Mouse (Mus musculus): Measurements from ENCODE around the gene Coa4. TPM values are rescaled to one million over a fixed set of nuclear protein-coding genes. Genes with fewer than 3 reads are reported as not detected.

Coa4 gene
- polyA plus RNA-seq, 2 experiments: 15.5 to 22.3 TPM

- DNase-seq (ENCODE audit: low spot score) (no peak), ATAC-seq (ENCODE audit: low FRiP score, low read depth) (no peak)
- no peak overlapping the region for H3K27ac ChIP-seq (replicated peaks; ENCODE audit: low read depth, low read length)
- no peak overlapping the region for H3K4me2 ChIP-seq (replicated peaks; ENCODE audit: low read depth, low read length, severe bottlenecking)
- no peak overlapping the region for H3K9ac ChIP-seq (ENCODE audit: low read depth, low read length, severe bottlenecking)
- H3K36me3 ChIP-seq (ENCODE audit: control insufficient read depth, insufficient read depth, low read length): no peaks in the 10 kb centered on the region
- no peak overlapping the region for H3K4me3 ChIP-seq (replicated peaks; ENCODE audit: low read length)
- H3K4me1 ChIP-seq (ENCODE audit: control insufficient read depth, insufficient read depth, low read length): no peaks in the 10 kb centered on the region
- no peaks in the 10 kb centered on the region for H3K9me3 ChIP-seq (ENCODE audit: control insufficient read depth, low read length)
- 42% methylated on average over 1 of the region's 1 CpGs for WGBS
- H3K27me3 ChIP-seq (ENCODE audit: control insufficient read depth, insufficient read depth, low read length): no peaks in the 10 kb centered on the region
- TF ChIP-seq POLR2A (IDR thresholded peaks at IDR 0.05; ENCODE audit: borderline replicate concordance, extremely low read depth, insufficient read depth, insufficient read length): no peak
These were observed 52.9 kb downstream of the Coa4 start for GRCm38 (mm10) chr7:100589816-100590215.

Other genes with a start within 250 kb of the Coa4 start
- 29.3 and 35.7 TPM in 2 replicates for gene C2cd3, start 164.8 kb upstream of the Coa4 start, polyA plus RNA-seq (2012; rRNA removed)
- gene C2cd3, start 164.8 kb upstream of the Coa4 start, polyA plus RNA-seq (2014; fragmentation: Nextera tagmentation; extraction: Ambion mirVana): 23.5 and 29.0 TPM in 2 replicates
- 68.8 and 97.2 TPM in 2 replicates for gene Ppme1, start 164.8 kb upstream of the Coa4 start, polyA plus RNA-seq (2012; rRNA removed)
- 44.0 and 50.0 TPM in 2 replicates for gene Ppme1, start 164.8 kb upstream of the Coa4 start, polyA plus RNA-seq (2014; fragmentation: Nextera tagmentation; extraction: Ambion mirVana)
- gene Ucp3, start 64.1 kb upstream of the Coa4 start, polyA plus RNA-seq (2012; rRNA removed): 0.10 TPM in 2 replicates
- 0.07 and 0.15 TPM in 2 replicates for gene Ucp3, start 64.1 kb upstream of the Coa4 start, polyA plus RNA-seq (2014; fragmentation: Nextera tagmentation; extraction: Ambion mirVana)
- gene Ucp2, start 43.7 kb upstream of the Coa4 start, polyA plus RNA-seq (2012; rRNA removed): 104 and 159 TPM in 2 replicates
- gene Ucp2, start 43.7 kb upstream of the Coa4 start, polyA plus RNA-seq (2014; fragmentation: Nextera tagmentation; extraction: Ambion mirVana): 152 and 160 TPM in 2 replicates
- 0.03 and 0.14 TPM in 2 replicates for gene Dnajb13, start 22.1 kb upstream of the Coa4 start, polyA plus RNA-seq (2012; rRNA removed)
- gene Dnajb13, start 22.1 kb upstream of the Coa4 start, polyA plus RNA-seq (2014; fragmentation: Nextera tagmentation; extraction: Ambion mirVana): 0.14 TPM in 1 of 2 replicates, not detected in the other
- gene Rab6a, start 70.3 kb downstream of the Coa4 start, polyA plus RNA-seq (2012; rRNA removed): 76.7 and 78.7 TPM in 2 replicates
- 113 and 126 TPM in 2 replicates for gene Rab6a, start 70.3 kb downstream of the Coa4 start, polyA plus RNA-seq (2014; fragmentation: Nextera tagmentation; extraction: Ambion mirVana)
- 27.3 and 42.0 TPM in 2 replicates for gene Mrpl48, start 71.2 kb downstream of the Coa4 start, polyA plus RNA-seq (2012; rRNA removed)
- 79.6 and 87.7 TPM in 2 replicates for gene Mrpl48, start 71.2 kb downstream of the Coa4 start, polyA plus RNA-seq (2014; fragmentation: Nextera tagmentation; extraction: Ambion mirVana)
- gene Plekhb1, start 125.3 kb downstream of the Coa4 start, polyA plus RNA-seq (2012; rRNA removed): 4.9 and 7.7 TPM in 2 replicates
- gene Plekhb1, start 125.3 kb downstream of the Coa4 start, polyA plus RNA-seq (2014; fragmentation: Nextera tagmentation; extraction: Ambion mirVana): 4.6 and 4.9 TPM in 2 replicates
- gene Fam168a, start 169.6 kb downstream of the Coa4 start, polyA plus RNA-seq (2012; rRNA removed): 56.5 and 114 TPM in 2 replicates
- 49.9 and 52.5 TPM in 2 replicates for gene Fam168a, start 169.6 kb downstream of the Coa4 start, polyA plus RNA-seq (2014; fragmentation: Nextera tagmentation; extraction: Ambion mirVana)

All from limb, embryonic 14.5 days (tissue).